Mouse (Mus musculus): Measurements from ENCODE around the gene Tarsl2. TPM values are rescaled to one million over a fixed set of nuclear protein-coding genes. Genes with fewer than 3 reads are reported as not detected.
A peak's percentile ranks its signal among the peaks of the same experiment; 100 is the strongest.

Gene Tarsl2
- 14.4 TPM in 2 replicates for polyA plus RNA-seq (2016; fragmentation: Nextera tagmentation; extraction: Ambion mirVana)

- H3K4me2 ChIP-seq: peak within 1 kb of the TSS; percentile 65
- peaks cover 2% of the 10 kb centered on the region; the same call in 1 of the 2 replicates for H3K4me1 ChIP-seq
- peak; percentile 97 for ATAC-seq (ENCODE audit: low FRiP score)
- peak within 1 kb of the TSS; percentile 80 for H3K9ac ChIP-seq
- H3K27ac ChIP-seq: peak within 1 kb of the TSS; percentile 86
- peak within 1 kb of the TSS; percentile 68 for H3K4me3 ChIP-seq (replicated peaks)
- H3K9me3 ChIP-seq: peaks cover 3% of the 10 kb centered on the region; the same call in 1 of the 2 replicates
- under 1% methylated on average over 58 of the region's 64 CpGs for WGBS
- peaks cover 16% of the 10 kb centered on the region for H3K36me3 ChIP-seq (replicated peaks)
- peaks cover 16% of the 10 kb centered on the region for H3K27me3 ChIP-seq
Observed at GRCm38 (mm10) chr7:65644643-65645351, at the start of gene Tarsl2. Gene Tarsl2, plus strand, starts transcription at chr7:65644898.

- Histone ChIP-seq H3K4me3 (replicated peaks) (no peak overlapping the region), H3K4me2 (no peak overlapping the region), H3K36me3 (replicated peaks) (no peaks in the 10 kb centered on the region), H3K27me3 (no peaks in the 10 kb centered on the region), H3K27ac (no peak overlapping the region), H3K9me3 (no peaks in the 10 kb centered on the region), H3K4me1 (no peaks in the 10 kb centered on the region), H3K9ac (no peak overlapping the region)
- no peak for ATAC-seq (ENCODE audit: low FRiP score)
- WGBS: 92% methylated on average over 3 of the region's 3 CpGs
Observed at GRCm38 (mm10) chr7:65606124-65606523, 38.6 kb upstream of the Tarsl2 start.

- Histone ChIP-seq H3K36me3 (replicated peaks) (no peaks in the 10 kb centered on the region), H3K9ac (no peak overlapping the region), H3K4me1 (no peaks in the 10 kb centered on the region), H3K27me3 (no peaks in the 10 kb centered on the region), H3K9me3 (no peaks in the 10 kb centered on the region), H3K4me2 (no peak overlapping the region), H3K4me3 (replicated peaks) (no peak overlapping the region), H3K27ac (no peak overlapping the region)
- no peak for ATAC-seq (ENCODE audit: low FRiP score)
- 82% methylated on average over 5 of the region's 5 CpGs for WGBS
Observed at GRCm38 (mm10) chr7:65607003-65607402, 37.7 kb upstream of the Tarsl2 start.

- Histone ChIP-seq H3K9me3 (no peaks in the 10 kb centered on the region), H3K36me3 (replicated peaks) (no peaks in the 10 kb centered on the region), H3K27ac (no peak overlapping the region), H3K9ac (no peak overlapping the region), H3K4me3 (replicated peaks) (no peak overlapping the region), H3K27me3 (no peaks in the 10 kb centered on the region), H3K4me2 (no peak overlapping the region), H3K4me1 (no peaks in the 10 kb centered on the region)
- WGBS: 79% methylated on average over 5 of the region's 5 CpGs
- ATAC-seq (ENCODE audit: low FRiP score): no peak
Observed at GRCm38 (mm10) chr7:65610171-65610570, 34.5 kb upstream of the Tarsl2 start.

GRCm38 (mm10) chr7:65610673-65611072, 34.0 kb upstream of the Tarsl2 start:
- 78% methylated on average over 8 of the region's 8 CpGs for WGBS
- no peak for ATAC-seq (ENCODE audit: low FRiP score)

GRCm38 (mm10) chr7:65611298-65611697, 33.4 kb upstream of the Tarsl2 start:
- Histone ChIP-seq H3K27me3 (no peaks in the 10 kb centered on the region), H3K36me3 (replicated peaks) (no peaks in the 10 kb centered on the region), H3K4me2 (no peak overlapping the region), H3K4me1 (no peaks in the 10 kb centered on the region), H3K27ac (no peak overlapping the region), H3K4me3 (replicated peaks) (no peak overlapping the region), H3K9me3 (no peaks in the 10 kb centered on the region), H3K9ac (no peak overlapping the region)
- WGBS: 92% methylated on average over 3 of the region's 3 CpGs
- ATAC-seq (ENCODE audit: low FRiP score): no peak

More at GRCm38 (mm10) chr7:65610673-65611072, 34.0 kb upstream of the Tarsl2 start:
- Histone ChIP-seq H3K9me3 (no peaks in the 10 kb centered on the region), H3K4me3 (replicated peaks) (no peak overlapping the region), H3K27ac (no peak overlapping the region), H3K4me1 (no peaks in the 10 kb centered on the region), H3K27me3 (no peaks in the 10 kb centered on the region), H3K4me2 (no peak overlapping the region), H3K9ac (no peak overlapping the region), H3K36me3 (replicated peaks) (no peaks in the 10 kb centered on the region)

- no peaks in the 10 kb centered on the region for H3K27me3 ChIP-seq
- H3K27ac ChIP-seq: no peak overlapping the region
- H3K4me1 ChIP-seq: no peaks in the 10 kb centered on the region
- WGBS: 80% methylated on average over 5 of the region's 5 CpGs
- no peaks in the 10 kb centered on the region for H3K9me3 ChIP-seq
- no peak overlapping the region for H3K4me2 ChIP-seq
- H3K36me3 ChIP-seq (replicated peaks): no peaks in the 10 kb centered on the region
- H3K4me3 ChIP-seq (replicated peaks): no peak overlapping the region
- H3K9ac ChIP-seq: no peak overlapping the region
- ATAC-seq (ENCODE audit: low FRiP score): no peak
Observed at GRCm38 (mm10) chr7:65613723-65614122, 31.0 kb upstream of the Tarsl2 start.

GRCm38 (mm10) chr7:65618751-65619150, 25.9 kb upstream of the Tarsl2 start:
- Histone ChIP-seq H3K4me1 (no peaks in the 10 kb centered on the region), H3K9ac (no peak overlapping the region), H3K36me3 (replicated peaks) (no peaks in the 10 kb centered on the region), H3K27me3 (no peaks in the 10 kb centered on the region), H3K4me2 (no peak overlapping the region), H3K4me3 (replicated peaks) (no peak overlapping the region), H3K27ac (no peak overlapping the region), H3K9me3 (no peaks in the 10 kb centered on the region)
- 83% methylated on average over 1 of the region's 1 CpGs for WGBS
- no peak for ATAC-seq (ENCODE audit: low FRiP score)

GRCm38 (mm10) chr7:65620746-65621145, 24.0 kb upstream of the Tarsl2 start:
- H3K27me3 ChIP-seq: no peaks in the 10 kb centered on the region
- H3K4me2 ChIP-seq: no peak overlapping the region
- ATAC-seq (ENCODE audit: low FRiP score): no peak
- H3K9me3 ChIP-seq: no peaks in the 10 kb centered on the region
- no peaks in the 10 kb centered on the region for H3K36me3 ChIP-seq (replicated peaks)
- no peak overlapping the region for H3K9ac ChIP-seq
- H3K4me3 ChIP-seq (replicated peaks): no peak overlapping the region
- 81% methylated on average over 7 of the region's 7 CpGs for WGBS
- H3K4me1 ChIP-seq: no peaks in the 10 kb centered on the region
- no peak overlapping the region for H3K27ac ChIP-seq

- Histone ChIP-seq H3K4me2 (no peak overlapping the region), H3K4me1 (0 out of 2 replicates have a peak, but pooled peaks cover 5% of the 10 kb centered on the region), H3K27me3 (no peaks in the 10 kb centered on the region), H3K4me3 (replicated peaks) (no peak overlapping the region), H3K9ac (no peak overlapping the region), H3K36me3 (replicated peaks) (no peaks in the 10 kb centered on the region), H3K9me3 (no peaks in the 10 kb centered on the region), H3K27ac (no peak overlapping the region)
- WGBS: 91% methylated on average over 3 of the region's 3 CpGs
- ATAC-seq (ENCODE audit: low FRiP score): no peak
Observed at GRCm38 (mm10) chr7:65623330-65623729, 21.4 kb upstream of the Tarsl2 start.

GRCm38 (mm10) chr7:65625528-65625927, 19.2 kb upstream of the Tarsl2 start:
- H3K9ac ChIP-seq: no peak overlapping the region
- H3K27me3 ChIP-seq: no peaks in the 10 kb centered on the region
- H3K4me1 ChIP-seq: 0 out of 2 replicates have a peak, but pooled peaks cover 5% of the 10 kb centered on the region
- ATAC-seq (ENCODE audit: low FRiP score): no peak
- H3K4me3 ChIP-seq (replicated peaks): no peak overlapping the region
- no peak overlapping the region for H3K27ac ChIP-seq
- H3K9me3 ChIP-seq: no peaks in the 10 kb centered on the region
- 61% methylated on average over 2 of the region's 2 CpGs for WGBS
- H3K36me3 ChIP-seq (replicated peaks): no peaks in the 10 kb centered on the region
- H3K4me2 ChIP-seq: no peak overlapping the region

GRCm38 (mm10) chr7:65629846-65630245, 14.9 kb upstream of the Tarsl2 start:
- Histone ChIP-seq H3K4me1 (0 out of 2 replicates have a peak, but pooled peaks cover 5% of the 10 kb centered on the region), H3K36me3 (replicated peaks) (no peaks in the 10 kb centered on the region), H3K4me3 (replicated peaks) (no peak overlapping the region), H3K9ac (no peak overlapping the region), H3K4me2 (no peak overlapping the region), H3K27ac (no peak overlapping the region), H3K27me3 (no peaks in the 10 kb centered on the region), H3K9me3 (no peaks in the 10 kb centered on the region)
- 97% methylated on average over 1 of the region's 1 CpGs for WGBS
- ATAC-seq (ENCODE audit: low FRiP score): no peak

GRCm38 (mm10) chr7:65630661-65631060, 14.0 kb upstream of the Tarsl2 start:
- no peaks in the 10 kb centered on the region for H3K9me3 ChIP-seq
- WGBS: 80% methylated on average over 5 of the region's 5 CpGs
- no peak overlapping the region for H3K4me2 ChIP-seq
- no peaks in the 10 kb centered on the region for H3K27me3 ChIP-seq
- H3K36me3 ChIP-seq (replicated peaks): no peaks in the 10 kb centered on the region
- no peak for ATAC-seq (ENCODE audit: low FRiP score)
- 0 out of 2 replicates have a peak, but pooled peaks cover 5% of the 10 kb centered on the region for H3K4me1 ChIP-seq
- H3K9ac ChIP-seq: no peak overlapping the region
- no peak overlapping the region for H3K4me3 ChIP-seq (replicated peaks)
- H3K27ac ChIP-seq: no peak overlapping the region
